Mouse (Mus musculus) limb, embryonic 14.5 days (tissue): ENCODE data around the gene Bcr. TPM values are rescaled to one million over a fixed set of nuclear protein-coding genes. Genes with fewer than 3 reads are reported as not detected.

Source experiments
- ATAC-seq: fragments of 200-750 bp; cut with Nextera tagmentation; 2 replicates; pipeline ENCODE4 v1.8.0; 2017; ENCODE audit warnings: low read depth, moderate number of reproducible peaks, moderate TSS enrichment; ENCODE audit not compliant: low FRiP score
- DNase-seq: peaks from one replicate; pipeline ENCODE4 v3.0.0-alpha.2; 2015; ENCODE audit warnings: low spot score
- H3K27ac ChIP-seq: fragments of 300-500 bp; sonication (generic); replicated peaks from 2 replicates; pipeline ENCODE4 v1.5.1; 2014; ENCODE audit warnings: low read depth, mild to moderate bottlenecking, low read length, moderate library complexity, mixed read lengths
- H3K27me3 ChIP-seq: fragments of 300-500 bp; sonication (generic); 2 replicates; pipeline ENCODE4 v1.6.1; 2014; ENCODE audit warnings: low read length, mixed read lengths; ENCODE audit not compliant: control insufficient read depth, insufficient read depth
- H3K36me3 ChIP-seq: fragments of 300-500 bp; sonication (generic); 2 replicates; pipeline ENCODE4 v1.6.1; 2014; ENCODE audit warnings: mild to moderate bottlenecking, low read length, moderate library complexity, mixed read lengths; ENCODE audit not compliant: control insufficient read depth, insufficient read depth
- H3K4me1 ChIP-seq: fragments of 300-500 bp; sonication (generic); 2 replicates; pipeline ENCODE4 v1.6.1; 2014; ENCODE audit warnings: antibody characterized with exemption, low read length, mixed read lengths; ENCODE audit not compliant: control insufficient read depth, insufficient read depth
- H3K4me2 ChIP-seq: fragments of 300-500 bp; sonication (generic); replicated peaks from 2 replicates; pipeline ENCODE4 v1.6.1; 2014; ENCODE audit warnings: low read depth, mild to moderate bottlenecking, low read length, moderate library complexity; ENCODE audit not compliant: severe bottlenecking
- H3K4me3 ChIP-seq: fragments of 300-500 bp; sonication (generic); replicated peaks from 2 replicates; pipeline ENCODE4 v1.5.1; 2014; ENCODE audit warnings: low read length
- H3K9ac ChIP-seq: fragments of 300-500 bp; sonication (generic); 2 replicates; pipeline ENCODE4 v1.6.1; 2014; ENCODE audit warnings: mild to moderate bottlenecking, low read depth, low read length, moderate library complexity; ENCODE audit not compliant: severe bottlenecking
- H3K9me3 ChIP-seq: fragments of 300-500 bp; sonication (generic); 2 replicates; pipeline ENCODE4 v1.6.1; 2016; ENCODE audit warnings: low read length; ENCODE audit not compliant: control insufficient read depth
- POLR2A ChIP-seq: fragments of 200-500 bp; IDR thresholded peaks from 2 replicates; pipeline ENCODE4 v1.8.0; 2012; ENCODE audit warnings: inconsistent platforms, mild to moderate bottlenecking, moderate library complexity, borderline replicate concordance; ENCODE audit not compliant: insufficient read depth, insufficient read length; ENCODE audit errors: extremely low read depth
- WGBS: fragments of 180-500 bp; shearing (Covaris S2); extraction: QIAGEN DNeasy Blood & Tissue Kit; methylation state at CpG from one replicate; pipeline ENCODE4 v1.1.7; 2014; 5-methylcytosine and 5-hydroxymethylcytosine counted together
- polyA plus RNA-seq, 2 experiments: library from polyadenylated mRNA; depleted of rRNA in 1 of 2; stranded (reverse) in 1 of 2; unstranded in 1 of 2; fragments of >200 nt; fragmentation: Nextera tagmentation in 1 of 2; extraction: Ambion mirVana in 1 of 2; gene quantifications; 2 replicates each; pipeline versions ENCODE4 v1.2.1 to v1.2.3; 2012 to 2014

Bcr gene
- polyA plus RNA-seq, 2 experiments, result 10.0 to 26.8 TPM

DNA sequence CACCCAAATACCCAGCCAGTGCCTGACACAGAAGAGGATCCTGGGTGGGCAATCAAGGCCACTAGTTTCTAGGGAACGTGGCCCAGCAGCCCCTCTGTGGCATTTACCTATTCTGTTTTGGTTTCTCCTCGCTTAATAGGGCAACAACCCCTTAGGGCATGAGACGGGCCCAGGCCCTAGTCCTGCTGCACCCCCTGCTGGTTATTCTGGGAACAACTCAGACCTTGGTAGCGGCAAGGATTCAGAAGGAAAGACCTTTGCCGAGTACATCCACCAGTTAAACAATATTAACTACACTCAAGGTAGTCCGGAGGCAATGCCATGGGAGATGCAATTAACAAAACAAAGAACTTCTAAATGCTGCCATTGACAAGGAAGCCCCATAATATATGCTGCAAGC is 39.3 kb upstream of the Bcr start:
- peak; percentile 72 for DNase-seq
- Histone ChIP-seq H3K27ac (no peak overlapping the region), H3K4me3 (no peak overlapping the region), H3K9me3 (no peaks in the 10 kb centered on the region), H3K9ac (no peak overlapping the region), H3K36me3 (no peaks in the 10 kb centered on the region), H3K4me2 (no peak overlapping the region), H3K4me1 (no peaks in the 10 kb centered on the region), H3K27me3 (no peaks in the 10 kb centered on the region)
- no peak for TF ChIP-seq POLR2A
- peak; percentile 56; the same call in 1 of the 2 replicates for ATAC-seq
- 15% methylated on average over 6 of the region's 6 CpGs for WGBS

DNA sequence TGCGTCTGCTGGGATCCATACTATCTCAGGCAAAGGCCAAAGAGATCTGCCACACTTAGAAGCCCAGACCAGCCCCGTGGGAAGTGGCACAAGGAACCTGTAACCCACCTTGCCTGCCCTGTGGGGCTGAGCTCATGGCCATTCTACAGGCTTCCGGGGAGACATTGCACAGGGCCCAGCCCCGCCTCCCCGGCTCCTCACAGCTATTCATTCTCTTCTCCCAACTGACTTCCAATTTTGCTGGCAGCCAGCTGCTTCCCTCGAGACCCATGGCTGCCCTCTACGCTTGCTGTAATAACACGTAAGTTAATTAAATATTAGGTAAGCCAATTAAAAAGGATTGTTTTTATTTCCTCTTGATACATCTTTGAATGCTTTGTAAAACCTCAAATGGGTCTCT is 33.9 kb upstream of the Bcr start:
- TF ChIP-seq POLR2A, result no peak

DNA sequence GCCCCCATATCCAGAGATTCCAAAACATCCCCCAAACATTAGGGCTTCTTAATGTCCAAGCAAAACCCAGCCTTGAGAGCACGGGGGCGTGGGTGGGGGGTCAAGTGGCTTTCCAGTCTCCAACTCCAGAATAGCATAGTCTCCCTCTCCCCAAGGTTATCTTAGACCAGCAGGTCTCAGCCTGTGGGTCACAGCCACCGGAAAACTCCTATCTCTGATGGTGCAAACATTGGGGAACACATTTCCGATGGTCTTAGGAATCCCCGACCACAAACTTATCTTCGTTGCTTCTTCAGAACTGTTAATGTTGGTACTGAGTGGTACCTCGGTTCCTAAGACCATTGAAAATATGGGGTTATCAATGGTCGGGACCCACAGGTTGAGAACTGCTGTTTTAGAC is 31.6 kb upstream of the Bcr start:
- Histone ChIP-seq H3K4me2 (no peak overlapping the region), H3K4me3 (no peak overlapping the region), H3K4me1 (peaks cover 8% of the 10 kb centered on the region; the same call in 1 of the 2 replicates), H3K27me3 (no peaks in the 10 kb centered on the region), H3K27ac (no peak overlapping the region), H3K9ac (no peak overlapping the region), H3K9me3 (no peaks in the 10 kb centered on the region), H3K36me3 (no peaks in the 10 kb centered on the region)
- WGBS, result 87% methylated on average over 8 of the region's 8 CpGs
- DNase-seq (no peak), ATAC-seq (no peak)
- TF ChIP-seq POLR2A, result no peak

More for the DNA sequence above, 33.9 kb upstream of the Bcr start:
- no peak overlapping the region for H3K4me2 ChIP-seq
- H3K4me1 ChIP-seq, result no peaks in the 10 kb centered on the region
- no peak overlapping the region for H3K4me3 ChIP-seq
- H3K9ac ChIP-seq, result no peak overlapping the region
- no peaks in the 10 kb centered on the region for H3K27me3 ChIP-seq
- H3K9me3 ChIP-seq, result no peaks in the 10 kb centered on the region
- no peak overlapping the region for H3K27ac ChIP-seq
- ATAC-seq (no peak), DNase-seq (no peak)
- no peaks in the 10 kb centered on the region for H3K36me3 ChIP-seq
- WGBS, result 63% methylated on average over 8 of the region's 8 CpGs

GRCm38 (mm10) chr10:75029677-75030076 is 30.7 kb upstream of the Bcr start:
- no peaks in the 10 kb centered on the region for H3K36me3 ChIP-seq
- no peaks in the 10 kb centered on the region for H3K27me3 ChIP-seq
- no peak overlapping the region for H3K27ac ChIP-seq
- H3K4me2 ChIP-seq, result no peak overlapping the region
- ATAC-seq (no peak), DNase-seq (no peak)
- no peak overlapping the region for H3K9ac ChIP-seq
- H3K9me3 ChIP-seq, result no peaks in the 10 kb centered on the region
- H3K4me3 ChIP-seq, result no peak overlapping the region
- WGBS, result 96% methylated on average over 3 of the region's 3 CpGs
- TF ChIP-seq POLR2A, result no peak
- peaks cover 8% of the 10 kb centered on the region; the same call in 1 of the 2 replicates for H3K4me1 ChIP-seq

GRCm38 (mm10) chr10:75030234-75030633 is 30.2 kb upstream of the Bcr start:
- peaks cover 8% of the 10 kb centered on the region; the same call in 1 of the 2 replicates for H3K4me1 ChIP-seq
- no peaks in the 10 kb centered on the region for H3K9me3 ChIP-seq
- ATAC-seq (no peak), DNase-seq (no peak)
- WGBS, result 76% methylated on average over 3 of the region's 3 CpGs
- H3K36me3 ChIP-seq, result no peaks in the 10 kb centered on the region
- no peak overlapping the region for H3K4me2 ChIP-seq
- H3K4me3 ChIP-seq, result no peak overlapping the region
- H3K27ac ChIP-seq, result no peak overlapping the region
- H3K27me3 ChIP-seq, result no peaks in the 10 kb centered on the region
- no peak for TF ChIP-seq POLR2A
- no peak overlapping the region for H3K9ac ChIP-seq
